Mouse (Mus musculus) intestine, postnatal 0 days (tissue): ENCODE data around the gene Apol7b. TPM values are rescaled to one million over a fixed set of nuclear protein-coding genes. Genes with fewer than 3 reads are reported as not detected.
"Not testable (repeated sequence)": the region's sequence is repeated elsewhere in the genome, so short reads cannot be mapped to it uniquely, and the experiment has no call there.

Source experiments
- ATAC-seq: fragments of 200-750 bp; cut with Nextera tagmentation; 2 replicates; pipeline ENCODE4 v1.8.0; 2017; ENCODE audit warnings: mild to moderate bottlenecking, moderate TSS enrichment, moderate library complexity
- H3K27ac ChIP-seq: fragments of 300-500 bp; sonication (generic); 2 replicates; pipeline ENCODE4 v1.5.1; 2014; ENCODE audit warnings: mild to moderate bottlenecking, low read depth, low read length, moderate library complexity
- H3K27me3 ChIP-seq: fragments of 300-500 bp; sonication (generic); replicated peaks from 2 replicates; pipeline ENCODE4 v1.6.1; 2014; ENCODE audit warnings: low read length, mixed read lengths; ENCODE audit not compliant: control insufficient read depth, insufficient read depth
- H3K36me3 ChIP-seq: fragments of 300-500 bp; sonication (generic); 2 replicates; pipeline ENCODE4 v1.6.1; 2014; ENCODE audit warnings: mild to moderate bottlenecking, moderate library complexity; ENCODE audit not compliant: control insufficient read depth, insufficient read depth
- H3K4me1 ChIP-seq: fragments of 300-500 bp; sonication (generic); replicated peaks from 2 replicates; pipeline ENCODE4 v1.6.1; 2014; ENCODE audit warnings: antibody characterized with exemption, low read length, mixed read lengths; ENCODE audit not compliant: control insufficient read depth, insufficient read depth
- H3K4me2 ChIP-seq: fragments of 300-500 bp; sonication (generic); replicated peaks from 2 replicates; pipeline ENCODE4 v1.6.1; 2014; ENCODE audit warnings: low read depth, mild to moderate bottlenecking, moderate library complexity
- H3K4me3 ChIP-seq: fragments of 300-500 bp; sonication (generic); 2 replicates; pipeline ENCODE4 v1.5.1; 2014; ENCODE audit warnings: low read depth, low read length
- H3K9ac ChIP-seq: fragments of 300-500 bp; sonication (generic); 2 replicates; pipeline ENCODE4 v1.6.1; 2014; ENCODE audit warnings: mild to moderate bottlenecking, low read depth, low read length
- H3K9me3 ChIP-seq: fragments of 300-500 bp; sonication (generic); 2 replicates; pipeline ENCODE4 v1.6.1; 2016; ENCODE audit warnings: mixed run types; ENCODE audit not compliant: control insufficient read depth
- CTCF ChIP-seq: sonication (generic); IDR thresholded peaks from 2 replicates; pipeline ENCODE4 v1.5.1; 2016; ENCODE audit warnings: low read depth, mild to moderate bottlenecking, control low read depth, antibody characterized with exemption, moderate library complexity
- WGBS: fragments of 180-500 bp; shearing (Covaris S2); extraction: QIAGEN DNeasy Blood & Tissue Kit; methylation state at CpG from one replicate; pipeline ENCODE4 v1.1.7; 2014; 5-methylcytosine and 5-hydroxymethylcytosine counted together
- polyA plus RNA-seq: library from polyadenylated mRNA; unstranded; fragments of >200 nt; fragmentation: Nextera tagmentation; extraction: Ambion mirVana; gene quantifications from 2 replicates; pipeline ENCODE4 v1.2.1, GENCODE M21; 2015

The Apol7b gene
- polyA plus RNA-seq, 1 experiment from 2014 or later: 0.21 TPM

GRCm38 (mm10) chr15:77449927-77450326 lies 2.6 kb upstream of the Apol7b start:
- not testable (repeated sequence) for ATAC-seq, H3K4me2 ChIP-seq, H3K4me1 ChIP-seq, H3K4me3 ChIP-seq, H3K9ac ChIP-seq, H3K9me3 ChIP-seq, H3K36me3 ChIP-seq, H3K27ac ChIP-seq, H3K27me3 ChIP-seq
- TF ChIP-seq CTCF: peak; percentile 74
- WGBS: 51% methylated on average over 10 of the region's 10 CpGs

GRCm38 (mm10) chr15:77445668-77446067 lies 1.6 kb downstream of the Apol7b start:
- not testable (repeated sequence) for H3K36me3 ChIP-seq, H3K27me3 ChIP-seq, H3K9me3 ChIP-seq, H3K4me2 ChIP-seq, H3K27ac ChIP-seq, H3K4me3 ChIP-seq, H3K9ac ChIP-seq, H3K4me1 ChIP-seq
- 50% methylated on average over 1 of the region's 1 CpGs for WGBS
- ATAC-seq: peak; percentile 53

GRCm38 (mm10) chr15:77444746-77445145 lies 2.5 kb downstream of the Apol7b start:
- H3K4me1 ChIP-seq, H3K4me3 ChIP-seq, H3K36me3 ChIP-seq, H3K9ac ChIP-seq, ATAC-seq, H3K4me2 ChIP-seq, H3K27me3 ChIP-seq, H3K9me3 ChIP-seq, H3K27ac ChIP-seq: not testable (repeated sequence)
- 80% methylated on average over 7 of the region's 8 CpGs for WGBS

GRCm38 (mm10) chr15:77428690-77429448 lies 18.4 kb downstream of the Apol7b start:
- not testable (repeated sequence) for H3K4me3 ChIP-seq, H3K4me2 ChIP-seq, H3K9me3 ChIP-seq, H3K36me3 ChIP-seq, H3K4me1 ChIP-seq, H3K9ac ChIP-seq, H3K27me3 ChIP-seq, H3K27ac ChIP-seq
- WGBS: 33% methylated on average over 9 of the region's 10 CpGs
- ATAC-seq: peak; percentile 77

- not testable (repeated sequence) for H3K27me3 ChIP-seq, H3K4me1 ChIP-seq, H3K4me2 ChIP-seq, H3K9me3 ChIP-seq, H3K4me3 ChIP-seq, H3K36me3 ChIP-seq, H3K9ac ChIP-seq, ATAC-seq, H3K27ac ChIP-seq
- 73% methylated on average over 3 of the region's 7 CpGs for WGBS
Observed at GRCm38 (mm10) chr15:77422925-77423324, 24.4 kb downstream of the Apol7b start.

- not testable (repeated sequence) for H3K27me3 ChIP-seq, H3K9ac ChIP-seq, ATAC-seq, H3K4me3 ChIP-seq, H3K4me2 ChIP-seq, H3K9me3 ChIP-seq, H3K36me3 ChIP-seq, H3K4me1 ChIP-seq, H3K27ac ChIP-seq
- WGBS: no CpG with 5 or more reads among the region's 3 CpGs
Observed at GRCm38 (mm10) chr15:77419657-77420056, 27.6 kb downstream of the Apol7b start.

- WGBS: 21% methylated on average over 2 of the region's 10 CpGs
- not testable (repeated sequence) for H3K36me3 ChIP-seq, ATAC-seq
Observed at GRCm38 (mm10) chr15:77416655-77417333, 30.5 kb downstream of the Apol7b start.

GRCm38 (mm10) chr15:77415653-77416052 lies 31.6 kb downstream of the Apol7b start:
- H3K4me1 ChIP-seq: not testable (repeated sequence)

More at GRCm38 (mm10) chr15:77416655-77417333, 30.5 kb downstream of the Apol7b start:
- not testable (repeated sequence) for H3K4me3 ChIP-seq, H3K4me2 ChIP-seq, H3K27ac ChIP-seq, H3K9me3 ChIP-seq, H3K27me3 ChIP-seq, H3K4me1 ChIP-seq, H3K9ac ChIP-seq

More at GRCm38 (mm10) chr15:77415653-77416052, 31.6 kb downstream of the Apol7b start:
- H3K27me3 ChIP-seq, H3K9me3 ChIP-seq, H3K9ac ChIP-seq, H3K4me3 ChIP-seq, H3K36me3 ChIP-seq, ATAC-seq, H3K27ac ChIP-seq, H3K4me2 ChIP-seq: not testable (repeated sequence)
- WGBS: 65% methylated on average over 2 of the region's 2 CpGs
